Mouse (Mus musculus): Measurements from ENCODE around the gene Elovl7.
A peak's percentile ranks its signal among the peaks of the same experiment; 100 is the strongest.

Elovl7 gene

DNA sequence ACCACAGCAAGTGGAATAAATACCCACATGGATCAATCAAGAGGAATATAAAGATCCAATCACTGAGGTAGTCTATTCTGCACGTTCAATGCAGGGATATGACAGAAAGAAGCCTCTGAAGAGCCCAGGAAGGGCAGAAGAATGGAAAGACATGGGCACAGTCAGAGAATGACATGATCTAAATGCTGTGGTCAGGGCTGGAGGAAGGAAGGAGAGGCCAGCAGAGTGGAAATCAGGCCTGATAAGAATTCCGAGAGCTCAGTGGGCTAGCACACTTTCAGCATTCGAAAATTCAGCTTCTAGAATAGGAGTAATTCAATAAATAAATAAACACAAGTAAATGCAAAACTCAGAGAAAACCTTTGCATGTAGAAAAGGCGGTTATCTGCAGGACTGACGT is 27.5 kb downstream of the Elovl7 start:
- no peak for DNase-seq (ENCODE audit: low spot score in 2 of 2)

DNA sequence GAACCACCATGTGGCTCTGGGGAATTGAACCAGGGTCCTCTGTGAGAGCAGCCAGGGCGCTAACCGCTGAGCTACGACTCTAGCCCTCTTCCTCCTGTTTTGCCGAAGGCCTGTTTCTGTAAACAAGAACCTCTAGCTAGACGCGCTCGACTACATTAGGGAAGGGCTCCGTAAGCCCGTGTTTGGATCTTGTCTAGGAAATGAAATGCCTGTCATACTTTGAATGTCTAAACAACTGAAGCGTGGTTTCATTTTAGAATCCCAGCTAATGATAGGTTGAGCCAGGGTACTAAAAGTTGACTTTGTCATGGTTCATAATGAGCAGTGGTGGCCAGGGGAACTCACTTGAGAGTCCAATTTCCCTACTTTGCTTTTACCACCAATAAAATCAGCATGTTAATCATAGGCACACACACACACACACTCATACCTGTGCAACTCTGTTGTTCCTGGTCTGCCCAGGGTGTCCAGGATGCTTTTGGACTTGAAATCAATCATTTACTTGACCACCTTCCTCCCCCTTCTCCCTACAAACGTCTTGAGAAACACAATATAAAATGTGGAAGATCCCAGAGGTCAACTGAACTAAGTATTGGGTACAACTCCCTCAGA is 31.0 kb downstream of the Elovl7 start:
- no peak for DNase-seq (ENCODE audit: low spot score in 2 of 2)

DNA sequence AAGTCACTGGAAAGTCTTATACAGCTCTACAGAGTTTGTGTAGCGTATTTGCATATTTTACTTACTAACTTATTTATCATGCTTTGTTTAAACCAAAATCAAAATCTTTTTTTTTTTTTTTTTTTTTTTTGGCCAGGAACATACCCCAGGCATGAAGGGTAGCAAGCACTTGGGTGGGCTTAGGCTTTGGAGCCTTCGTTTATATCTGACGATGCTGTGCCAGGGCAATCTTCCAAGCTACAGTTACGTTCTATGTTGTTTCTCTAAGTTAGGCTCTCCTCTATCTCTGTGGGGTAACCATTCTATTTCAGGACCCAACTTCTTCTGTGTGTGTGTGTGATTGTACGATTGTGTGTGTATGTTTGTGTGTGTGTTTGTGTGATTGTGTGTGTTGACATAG is 36.9 kb downstream of the Elovl7 start:
- no peak for DNase-seq (ENCODE audit: low spot score in 2 of 2)

DNA sequence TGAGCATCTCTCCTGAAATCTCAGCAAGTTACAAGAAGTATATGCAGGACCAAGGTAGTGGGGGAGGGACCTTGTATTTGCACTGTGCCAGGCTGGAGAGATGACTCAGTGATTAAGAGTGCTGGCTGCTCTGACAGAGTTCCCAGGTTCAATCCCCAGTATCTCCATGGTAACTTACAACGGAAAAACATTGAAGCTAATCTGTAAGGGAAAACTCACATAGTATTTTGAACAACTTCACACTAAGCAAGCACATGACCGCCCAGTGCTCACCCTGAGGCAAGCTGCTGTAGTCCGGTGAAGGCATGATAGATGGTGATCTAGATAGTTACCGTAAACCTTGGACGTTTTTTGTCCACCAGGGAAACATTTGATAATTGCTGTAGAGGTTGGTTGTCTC is 39.8 kb downstream of the Elovl7 start:
- DNase-seq (ENCODE audit: low spot score in 2 of 2), result no peak

DNA sequence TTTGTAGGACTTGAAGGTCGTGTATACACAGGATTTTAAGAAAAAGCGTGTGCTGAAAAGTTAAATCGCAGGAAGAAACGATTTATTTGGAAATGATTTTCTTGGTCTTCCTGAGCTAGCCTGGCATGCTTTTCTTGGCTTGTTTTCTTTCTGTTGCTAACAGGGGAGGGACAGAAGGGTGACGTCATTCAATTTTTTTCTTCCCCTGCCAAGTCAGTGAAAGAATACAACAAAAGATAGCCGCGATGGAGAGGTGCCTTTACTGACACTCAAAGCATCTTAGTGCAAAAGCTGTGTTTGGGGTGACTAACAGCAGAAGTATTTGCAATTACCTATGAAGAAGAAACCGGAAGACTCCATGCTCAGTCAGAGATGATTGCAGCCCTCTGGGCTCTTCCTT is 48.8 kb downstream of the Elovl7 start:
- no peak for DNase-seq (ENCODE audit: low spot score in 2 of 2)

DNA sequence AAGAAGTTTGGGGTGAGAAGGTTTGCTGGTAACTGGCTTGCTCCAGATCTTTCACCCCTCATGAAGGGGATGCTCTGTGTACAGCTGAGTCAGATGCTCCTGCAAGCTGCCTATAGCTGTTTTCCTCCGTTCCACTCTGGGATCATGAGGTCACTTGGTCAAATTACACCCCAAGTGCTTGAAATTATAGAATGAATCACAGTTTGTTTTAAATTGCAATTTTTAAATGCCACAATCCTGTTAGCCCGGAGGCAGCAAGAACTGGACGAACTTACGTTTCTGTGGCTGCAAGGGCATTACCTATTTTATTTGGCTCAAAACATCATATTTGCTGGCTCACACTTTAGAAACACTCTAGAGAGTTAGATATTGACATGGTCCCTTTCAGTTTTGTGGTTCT is 51.2 kb downstream of the Elovl7 start:
- no peak for DNase-seq (ENCODE audit: low spot score in 2 of 2)

DNA sequence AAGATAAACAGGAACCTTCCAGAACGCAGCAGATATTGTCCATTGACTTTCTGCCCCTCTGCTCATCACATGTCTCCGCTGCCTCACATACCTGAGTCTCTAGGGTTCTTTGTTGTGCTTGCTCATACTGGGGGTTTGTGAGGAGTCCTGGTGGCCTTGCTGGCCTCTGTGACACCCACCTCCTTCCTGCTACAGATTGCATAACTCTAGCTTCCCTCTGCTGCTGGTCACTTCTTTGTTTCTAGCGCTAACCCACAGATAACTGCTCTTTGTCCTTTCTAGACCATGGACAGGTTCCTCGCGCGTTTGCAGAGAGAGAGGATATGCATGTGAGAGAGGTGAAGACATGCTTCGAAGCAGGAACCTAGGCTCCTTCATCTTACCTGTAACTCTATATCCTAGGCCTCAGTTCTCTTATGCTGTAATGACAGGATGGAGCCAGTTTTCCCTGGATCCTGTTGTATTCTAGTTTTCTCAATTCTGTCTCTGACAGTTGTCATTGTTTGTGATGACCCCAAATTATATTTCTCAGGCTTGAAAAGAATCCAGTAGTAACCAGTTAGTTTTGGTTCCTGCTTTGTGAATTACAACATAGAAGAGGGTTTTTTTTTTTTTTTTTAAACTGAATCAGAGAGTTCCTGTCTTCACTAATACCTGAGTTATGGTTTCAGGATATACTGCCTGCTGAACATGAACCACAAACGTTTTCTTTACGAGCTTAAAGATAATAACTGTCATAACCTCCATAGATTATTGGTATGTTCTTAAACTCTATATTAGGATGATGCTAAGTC is 53.8 kb downstream of the Elovl7 start:
- DNase-seq (ENCODE audit: low spot score in 2 of 2), result no peak

DNA sequence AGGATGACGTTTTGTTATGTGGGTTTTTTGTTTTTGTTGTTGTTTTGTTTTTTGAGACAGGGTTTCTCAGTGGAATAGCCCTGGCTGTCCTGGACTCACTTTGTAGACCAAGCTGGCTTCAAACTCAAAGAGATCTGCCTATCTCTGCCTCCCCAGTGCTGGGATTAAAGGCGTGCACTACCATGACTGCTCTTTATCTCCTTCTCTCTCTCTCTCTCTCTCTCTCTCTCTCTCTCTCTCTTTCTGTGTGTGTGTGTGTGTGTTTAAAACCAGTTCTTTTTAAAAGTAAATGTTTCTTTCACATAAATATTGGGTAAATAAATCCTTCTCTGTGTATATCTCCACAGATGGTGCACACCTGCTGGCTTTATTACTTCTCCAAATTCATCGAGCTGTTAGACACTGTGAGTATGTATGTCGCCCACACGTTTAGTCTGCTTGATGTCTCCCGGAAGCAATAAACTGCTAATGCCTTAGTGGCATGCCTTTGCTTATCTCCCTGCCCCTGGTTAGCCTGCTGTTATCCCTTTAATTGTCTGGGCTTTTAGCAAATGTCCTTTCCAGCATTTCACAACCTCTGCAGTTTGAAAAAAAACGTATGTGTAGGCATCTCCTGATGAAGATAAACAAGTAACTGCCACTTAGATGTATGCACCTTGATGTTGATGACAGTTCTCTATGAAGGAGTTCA is 57.4 kb downstream of the Elovl7 start:
- no peak for DNase-seq (ENCODE audit: low spot score in 2 of 2)

DNA sequence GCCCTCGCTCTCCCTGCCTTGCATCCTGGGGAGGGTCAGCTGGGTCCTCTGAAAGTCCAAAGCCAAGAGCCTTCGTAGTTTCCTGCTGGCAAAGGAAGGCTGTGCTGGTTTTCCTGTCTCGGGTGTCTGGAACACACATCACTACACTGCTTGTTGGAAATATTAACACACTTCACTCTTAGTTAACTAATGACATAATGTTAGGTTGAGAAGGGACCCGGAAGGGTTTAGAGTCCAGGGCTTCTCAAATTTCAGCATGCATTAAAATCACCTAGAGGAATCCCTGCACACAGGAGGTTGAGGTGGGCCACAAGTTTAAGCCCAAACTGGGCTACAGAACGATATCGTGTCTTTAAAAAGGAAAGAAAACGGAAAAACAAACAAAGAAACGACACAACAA is 58.1 kb downstream of the Elovl7 start:
- no peak for DNase-seq (ENCODE audit: low spot score in 2 of 2)

DNA sequence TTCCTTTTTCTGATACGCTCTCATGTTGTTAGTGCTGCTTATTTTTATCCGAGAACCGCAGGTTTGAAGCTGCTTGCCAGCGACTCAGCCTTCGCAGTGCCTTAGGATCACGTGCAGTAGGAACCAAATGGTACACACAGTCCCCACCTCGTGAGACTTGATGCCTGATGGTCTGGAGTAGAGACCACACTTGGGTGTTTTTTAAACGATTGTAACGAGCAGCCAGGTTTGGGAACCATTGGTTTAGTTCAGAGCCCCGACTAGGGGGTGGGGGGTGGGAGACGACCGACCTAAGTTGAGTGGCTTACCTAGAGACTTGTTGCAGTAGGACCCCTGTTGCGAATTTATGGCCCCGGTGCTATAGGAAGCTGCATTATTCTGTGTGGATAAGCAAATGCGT is 58.8 kb downstream of the Elovl7 start:
- DNase-seq (ENCODE audit: low spot score in 2 of 2), result no peak

DNA sequence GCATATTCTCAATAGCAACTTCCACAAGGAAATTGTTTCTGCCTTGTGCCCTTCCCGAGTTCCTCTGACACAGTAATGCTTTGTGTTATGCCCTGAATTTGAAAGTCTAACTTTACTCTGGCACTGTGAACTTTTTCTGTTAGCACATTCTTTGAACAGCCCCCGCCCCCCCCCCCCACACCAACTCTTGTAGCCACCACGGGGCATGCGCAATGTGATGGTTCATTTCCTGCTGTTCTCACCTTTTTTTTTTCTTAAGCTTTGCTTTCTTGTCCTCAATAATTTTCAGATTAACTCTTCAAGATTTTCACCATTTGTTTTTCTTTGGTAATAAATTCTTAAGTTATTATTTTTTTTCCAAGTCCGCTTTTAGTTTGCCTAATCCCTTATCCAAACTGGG is 59.3 kb downstream of the Elovl7 start:
- DNase-seq (ENCODE audit: low spot score in 2 of 2), result no peak

DNA sequence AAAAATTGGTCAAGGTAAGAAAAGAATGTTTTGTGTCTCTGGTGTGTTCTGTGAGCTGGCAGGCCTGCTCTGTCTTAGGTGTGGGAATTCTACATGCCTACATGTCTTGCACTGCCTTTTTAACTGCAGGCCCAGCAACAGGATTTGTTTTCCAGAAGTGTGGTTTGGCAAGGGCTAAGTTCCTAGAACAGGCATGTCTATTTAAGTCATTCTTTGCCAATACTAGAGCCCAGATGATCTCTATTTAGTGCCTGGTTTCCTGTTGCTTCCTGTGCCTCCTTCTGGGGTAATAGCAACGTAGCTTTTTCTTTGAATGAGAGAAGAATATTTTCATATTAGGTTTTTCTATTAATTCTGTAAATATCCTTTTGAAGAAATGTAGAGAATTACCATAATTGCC is 62.4 kb downstream of the Elovl7 start:
- DNase-seq (ENCODE audit: low spot score in 2 of 2), result no peak

DNA sequence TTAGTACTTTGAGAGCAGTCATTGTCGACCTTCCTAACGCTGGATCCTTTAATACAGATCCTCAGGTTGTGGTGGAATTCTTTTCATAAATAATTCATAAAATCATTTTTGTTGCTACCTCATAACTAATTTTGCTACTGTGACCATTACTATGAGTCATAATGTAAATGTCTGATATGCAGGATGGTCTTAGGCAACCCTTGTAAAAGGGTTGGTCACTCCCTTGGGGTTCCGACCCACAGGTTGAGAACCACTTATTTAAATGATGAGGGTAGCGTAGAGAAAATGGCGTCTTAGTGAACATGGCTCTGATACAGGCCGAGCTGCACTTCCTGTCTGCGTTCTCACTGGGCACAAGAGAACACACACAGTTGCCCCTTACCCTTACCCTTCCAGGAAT is 63.1 kb downstream of the Elovl7 start:
- DNase-seq (ENCODE audit: low spot score in 2 of 2), result no peak

DNA sequence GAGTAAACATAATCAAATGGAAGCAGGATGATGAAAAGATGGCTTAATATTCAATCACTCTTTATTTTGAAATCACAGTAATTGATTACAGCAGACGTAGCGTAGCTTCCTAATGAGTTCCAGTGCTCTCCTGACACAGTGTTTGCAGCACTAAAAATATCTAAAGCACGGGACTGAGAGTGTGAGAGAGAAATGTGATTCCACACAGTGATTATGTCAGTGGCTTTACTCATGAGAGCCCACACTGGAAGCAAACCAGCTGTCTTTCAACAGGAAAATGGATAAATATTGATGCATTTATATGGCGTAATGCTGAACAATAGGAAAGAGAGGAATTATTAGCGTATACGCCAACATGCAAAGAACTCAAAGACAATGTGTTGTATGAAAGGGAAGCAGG is 64.4 kb downstream of the Elovl7 start:
- no peak for DNase-seq (ENCODE audit: low spot score in 2 of 2)

DNA sequence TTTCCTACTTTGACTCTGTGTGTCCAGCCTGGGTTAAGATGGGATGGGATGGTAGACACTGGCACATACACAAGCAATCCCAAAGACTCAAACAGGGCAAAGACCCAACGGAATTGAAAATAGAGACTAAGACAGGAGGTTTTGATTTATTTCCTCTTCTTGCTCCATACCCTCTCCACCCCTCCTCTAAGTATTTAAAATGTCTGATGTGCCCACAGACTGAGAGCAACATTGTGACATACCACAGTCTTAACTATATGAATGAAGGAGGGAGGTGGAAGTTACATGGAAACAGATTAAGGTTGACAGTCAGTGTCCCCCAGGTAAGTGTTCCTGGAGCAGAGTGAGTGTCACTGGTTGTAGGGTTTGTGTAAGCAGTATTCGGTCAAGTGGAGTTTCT is 70.1 kb downstream of the Elovl7 start:
- DNase-seq (ENCODE audit: low spot score in 2 of 2), result no peak

DNA sequence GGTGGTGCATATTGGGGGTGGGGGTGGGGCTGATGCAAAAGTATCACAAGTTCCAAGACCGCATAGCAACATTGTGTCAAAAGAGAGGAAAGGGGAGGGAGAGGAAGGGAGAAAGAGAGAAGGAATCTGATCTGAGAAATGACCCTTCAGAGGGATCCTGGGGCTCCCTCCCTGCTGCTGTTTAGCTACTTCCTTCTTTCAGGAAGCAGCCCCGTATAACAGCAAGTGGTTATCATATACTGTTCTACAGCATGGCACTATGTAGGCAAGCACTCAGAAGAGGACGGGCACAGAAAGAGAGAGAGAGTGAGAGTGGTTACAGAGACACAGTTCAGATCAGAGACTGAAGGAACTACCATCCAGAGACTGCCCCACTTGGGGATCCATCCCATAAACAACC is 73.7 kb downstream of the Elovl7 start:
- no peak for DNase-seq (ENCODE audit: low spot score in 2 of 2)

DNA sequence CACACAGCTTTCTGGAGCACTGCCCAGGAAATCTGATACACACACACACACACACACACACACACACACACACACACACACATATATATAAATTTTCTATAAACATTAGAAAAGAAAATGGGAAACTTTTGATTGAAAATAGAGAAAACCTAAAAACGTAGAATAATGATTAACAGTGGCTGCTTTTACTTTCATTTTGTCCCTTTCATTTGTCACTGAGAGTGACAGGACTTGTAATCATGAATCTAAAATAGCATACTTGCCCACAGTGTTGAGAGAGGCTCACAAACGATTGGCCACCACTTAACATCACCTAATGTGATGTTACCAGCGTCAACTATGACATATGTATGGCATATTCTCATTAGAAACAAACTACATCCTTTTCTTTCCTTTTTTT is 75.2 kb downstream of the Elovl7 start:
- no peak for DNase-seq (ENCODE audit: low spot score in 2 of 2)

DNA sequence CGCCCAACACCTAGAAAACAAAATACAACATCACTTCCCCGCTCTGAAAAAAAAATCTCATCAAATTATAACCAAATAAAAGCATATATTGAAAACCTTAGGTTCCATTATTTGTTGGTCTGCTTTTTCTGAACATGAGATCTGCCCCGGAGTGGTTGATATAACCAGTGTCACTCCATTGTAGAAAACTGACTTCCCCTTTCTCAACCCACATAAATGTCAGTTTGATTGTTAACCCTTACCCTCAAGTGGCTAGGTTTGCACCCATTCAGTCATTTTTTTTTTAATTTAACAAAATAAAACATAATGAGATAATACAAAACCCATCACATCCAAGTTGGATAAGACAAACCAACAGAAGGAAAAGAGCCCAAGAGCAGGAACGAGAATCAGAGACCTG is 76.1 kb downstream of the Elovl7 start:
- DNase-seq (ENCODE audit: low spot score in 2 of 2), result no peak

DNA sequence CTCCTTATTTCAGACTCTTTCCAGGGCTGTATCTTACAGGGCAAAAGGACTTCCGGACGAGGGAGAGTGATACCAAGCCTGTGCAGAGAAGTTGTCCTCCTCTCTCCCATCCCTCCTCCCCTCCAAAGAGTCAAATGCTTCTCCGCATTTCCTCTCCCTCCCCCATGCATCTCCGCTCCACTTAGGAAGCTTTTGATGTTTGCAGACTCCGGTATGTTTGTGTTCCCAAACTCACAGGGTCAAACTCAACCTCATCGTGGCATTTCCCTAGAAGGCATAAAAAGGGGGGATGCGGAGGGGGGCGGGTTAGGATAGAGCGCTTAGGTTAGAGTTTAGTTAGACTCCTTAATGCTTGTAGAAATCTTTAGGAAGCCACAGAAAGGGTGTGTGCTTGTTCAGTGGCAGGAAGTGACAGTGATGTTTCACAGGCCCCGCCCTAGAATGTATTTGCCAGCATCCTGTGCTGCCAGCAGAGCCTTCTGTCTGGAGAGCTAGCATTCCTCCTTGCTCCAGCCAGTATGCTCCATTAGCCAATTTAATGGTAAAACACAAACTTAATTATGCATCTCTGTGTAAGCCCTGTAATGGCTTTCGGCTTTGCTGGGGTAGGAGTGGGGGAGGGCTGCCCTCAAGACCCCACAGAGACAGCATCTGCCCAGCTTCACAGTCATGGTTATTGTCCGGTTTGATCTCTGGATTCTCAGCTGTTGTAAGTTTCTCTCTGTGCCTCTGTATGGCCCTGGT is 83.3 kb downstream of the Elovl7 start:
- peak in 1 of 2 experiments; percentile 3 for DNase-seq (ENCODE audit: low spot score in 2 of 2)

DNA sequence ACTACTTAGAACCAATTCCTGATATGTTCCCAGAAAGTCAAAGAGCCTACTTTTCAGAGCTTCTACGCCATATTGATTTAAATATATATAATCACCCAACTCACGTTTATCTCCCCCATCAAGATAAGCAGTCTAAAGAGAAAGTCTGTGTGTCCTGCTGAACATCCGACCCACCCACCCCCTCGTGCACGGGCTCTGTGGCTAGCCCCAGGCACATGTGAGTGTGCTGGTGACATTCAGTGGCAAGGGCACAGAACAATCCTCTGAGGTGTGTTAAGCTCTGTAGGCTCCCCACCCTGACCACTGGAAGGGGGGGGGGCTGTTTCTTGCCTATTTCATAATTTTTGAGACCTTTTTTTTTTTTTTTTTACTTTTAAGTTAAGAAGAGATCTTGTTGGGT is 84.0 kb downstream of the Elovl7 start:
- DNase-seq (ENCODE audit: low spot score in 2 of 2), result no peak

DNA sequence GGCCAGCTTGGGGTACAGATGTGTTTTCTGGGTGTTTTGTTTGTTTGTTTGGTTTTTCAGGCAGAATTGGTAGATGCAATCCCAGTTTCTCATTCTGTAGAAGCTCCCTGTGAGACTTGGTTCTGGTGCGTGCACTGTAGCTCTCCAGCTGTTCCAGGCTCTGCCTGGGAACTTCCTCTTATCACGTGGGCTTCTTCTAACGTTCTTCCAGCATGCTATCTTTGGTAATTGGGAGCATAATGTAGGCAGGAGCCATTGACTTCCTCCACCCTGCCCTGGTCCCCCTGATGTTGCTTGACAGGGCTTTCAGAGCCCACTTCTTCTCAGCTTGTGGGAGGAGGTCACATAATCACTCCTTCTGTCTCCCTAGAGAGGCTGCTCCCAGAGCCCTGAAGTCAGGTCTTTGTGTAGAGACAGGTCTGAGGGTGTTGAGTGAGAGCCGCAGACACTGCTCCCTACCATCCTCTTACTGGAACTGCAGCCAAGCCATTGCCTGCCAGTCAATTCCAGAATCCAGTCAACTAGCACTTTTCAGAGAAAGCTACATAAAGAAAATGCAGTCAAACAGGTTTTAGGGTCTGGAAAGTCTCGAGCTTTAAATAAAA is 86.2 kb downstream of the Elovl7 start:
- no peak for DNase-seq (ENCODE audit: low spot score in 2 of 2)

DNA sequence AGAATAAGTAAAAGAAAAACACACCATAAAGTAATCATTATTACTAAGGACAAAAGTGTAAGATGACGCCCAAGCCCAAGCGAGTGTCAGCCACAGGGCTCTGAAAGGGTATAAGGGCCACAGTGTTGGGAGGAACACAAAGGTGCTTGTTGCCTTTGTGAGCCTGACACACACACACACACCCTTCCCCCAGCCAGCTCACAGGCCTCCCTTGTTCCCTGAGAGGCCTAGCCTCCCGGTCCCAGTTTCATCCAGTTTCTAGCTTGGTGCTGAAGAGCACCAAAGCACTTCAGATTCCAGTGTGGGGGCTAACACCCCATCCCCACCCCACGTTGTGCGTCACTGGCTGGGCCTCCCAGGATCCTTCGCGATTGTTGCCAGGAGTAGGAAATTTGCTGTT is 87.2 kb downstream of the Elovl7 start:
- no peak for DNase-seq (ENCODE audit: low spot score in 2 of 2)

All from cerebellum, postnatal 4 days (tissue).